Mouse (Mus musculus) B cell, adult 67 days (primary cell): ENCODE results near the gene Cenpq. TPM values are rescaled to one million over a fixed set of nuclear protein-coding genes. Genes with fewer than 3 reads are reported as not detected.

Experiments used
- total RNA-seq, 2 experiments: library from RNA; stranded (reverse); gene quantifications; 4 replicates each; pipeline ENCODE4 v1.2.4; 2023

Gene Cenpq
- total RNA-seq, result 10 to 100 TPM; 40.6 to 44.3 TPM

DNA sequence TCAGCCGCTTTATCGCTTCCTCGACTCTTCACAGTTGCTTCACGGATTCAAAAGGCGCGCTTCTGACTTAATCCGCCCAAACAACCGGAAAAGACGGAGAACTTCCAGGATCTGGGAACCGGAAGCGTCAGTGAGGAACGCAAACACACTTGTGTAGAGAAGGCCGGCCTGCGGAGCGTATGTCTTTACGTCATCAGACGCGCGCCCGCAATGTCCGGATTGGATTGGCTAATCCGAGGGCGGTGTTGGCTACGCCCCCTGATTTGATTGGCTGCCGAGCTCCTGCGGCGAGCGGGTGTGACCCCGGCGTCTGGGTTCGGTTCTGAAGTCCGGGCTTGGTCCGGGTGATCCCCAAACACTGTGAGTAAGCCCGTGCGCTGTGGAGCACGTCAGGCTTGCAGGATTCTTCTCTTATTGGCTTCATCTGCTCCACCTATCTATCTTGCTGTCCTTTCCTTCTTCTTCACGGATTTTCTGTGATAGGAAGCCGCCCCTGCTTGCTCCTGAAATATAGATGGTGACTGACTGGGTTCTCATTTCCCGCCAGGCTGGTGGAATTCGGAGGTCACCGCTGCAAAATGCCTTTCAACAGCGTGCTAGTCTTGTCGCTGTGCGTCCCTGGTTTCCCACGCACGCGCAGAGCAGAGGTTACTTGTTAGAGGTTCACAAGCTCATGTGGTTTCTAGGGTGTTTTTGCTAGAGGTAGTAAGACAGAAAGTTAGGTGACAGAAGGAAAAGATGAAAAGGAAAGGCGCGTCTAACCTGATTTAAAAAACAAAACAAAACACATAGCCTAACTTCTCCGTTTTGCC lies at the start of gene Cenpq, which contains the start of gene Mut:
Gene Cenpq (minus strand): TSS at position 628 of the 812 bp plus-strand sequence.
Gene Mut (plus strand): TSS at position 266 of the 812 bp plus-strand sequence.

DNA sequence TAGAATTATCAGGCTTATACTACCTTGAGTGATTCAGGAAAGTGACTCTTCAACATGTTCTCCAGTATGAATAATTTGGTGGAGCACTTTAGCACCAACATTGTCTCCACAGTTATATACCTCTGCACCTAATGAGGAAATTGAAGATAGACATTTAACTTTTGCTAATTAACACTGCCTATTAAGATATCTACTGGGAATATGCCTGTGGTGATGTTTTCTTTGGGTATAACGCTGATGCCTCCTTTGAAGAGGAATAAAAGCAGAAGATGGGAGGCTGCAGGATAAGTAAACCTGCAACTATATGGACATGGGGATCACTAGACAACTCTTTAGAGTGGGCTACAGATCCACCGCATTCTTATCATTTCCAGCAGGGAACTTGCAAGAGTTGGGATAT lies 20.6 kb downstream of the Cenpq start, which contains the start of gene Glyatl3:
Gene Glyatl3 (minus strand): TSS at position 101 of the 400 bp plus-strand sequence.

DNA sequence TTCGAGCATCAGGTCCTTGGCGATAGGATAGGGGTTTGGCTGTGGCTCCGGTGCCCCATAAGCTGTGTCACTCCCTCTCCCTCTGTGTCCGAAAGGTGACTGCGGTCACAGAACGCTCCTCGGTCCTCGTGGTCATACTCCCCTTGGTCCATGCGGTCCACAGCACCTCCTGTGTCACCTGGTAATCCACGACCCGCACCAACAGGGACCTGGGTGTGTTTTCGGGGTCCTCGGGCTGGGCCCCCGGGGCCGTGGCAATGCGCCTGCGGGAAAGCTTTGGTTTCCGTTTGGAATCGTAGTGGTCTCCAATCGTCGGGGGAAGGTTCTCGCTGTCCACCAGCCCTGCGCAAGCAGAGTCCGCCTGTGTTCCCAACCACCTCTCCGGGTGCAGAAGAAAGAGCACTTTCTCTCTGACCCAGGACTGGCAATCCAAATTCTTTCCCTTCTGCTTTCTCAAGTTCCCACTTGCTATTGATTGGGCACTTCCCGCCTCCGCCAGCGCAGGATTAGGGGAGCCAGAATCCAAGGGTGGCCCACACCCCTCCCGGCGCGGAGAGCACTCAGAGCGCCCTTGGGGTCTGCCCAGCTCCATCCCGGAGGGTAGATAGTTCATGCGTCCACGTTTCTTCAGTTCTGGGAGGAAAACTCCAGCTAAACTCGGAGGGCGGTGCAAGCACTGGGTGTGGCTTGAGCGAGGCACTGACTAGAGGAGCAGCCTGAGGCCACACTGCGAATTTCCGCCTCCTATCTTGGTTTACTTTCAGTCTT lies 54.7 kb downstream of the Cenpq start, which contains the start of gene 9130008F23Rik:
Gene 9130008F23Rik (minus strand): TSS at position 636 of the 768 bp plus-strand sequence.

Other genes with a start within 250 kb of the Cenpq start
- gene Esp1, start 207.9 kb downstream of the Cenpq start, total RNA-seq, result not detected
- gene Crisp2, start 128.0 kb downstream of the Cenpq start, total RNA-seq, result not detected
- not detected for gene Rhag, start 123.9 kb downstream of the Cenpq start, total RNA-seq
- gene 9130008F23Rik, start 54.5 kb downstream of the Cenpq start, total RNA-seq, result not detected
- gene Glyatl3, start 20.7 kb downstream of the Cenpq start, total RNA-seq, result not detected
- gene Mut, start 362 bp downstream of the Cenpq start, total RNA-seq, result 10 to 100 TPM; 13.1 to 16.6 TPM